Mouse (Mus musculus) neural tube, embryonic 10.5 days (tissue): ENCODE measurements around the gene Raet1e.
"Not testable (repeated sequence)": the region's sequence is repeated elsewhere in the genome, so short reads cannot be mapped to it uniquely, and the experiment has no call there.

Source experiments
- DNase-seq: peaks from one replicate; pipeline ENCODE4 v3.0.0-alpha.2; 2017; ENCODE audit warnings: low spot score; ENCODE audit errors: extremely low spot score

The Raet1e gene

DNA sequence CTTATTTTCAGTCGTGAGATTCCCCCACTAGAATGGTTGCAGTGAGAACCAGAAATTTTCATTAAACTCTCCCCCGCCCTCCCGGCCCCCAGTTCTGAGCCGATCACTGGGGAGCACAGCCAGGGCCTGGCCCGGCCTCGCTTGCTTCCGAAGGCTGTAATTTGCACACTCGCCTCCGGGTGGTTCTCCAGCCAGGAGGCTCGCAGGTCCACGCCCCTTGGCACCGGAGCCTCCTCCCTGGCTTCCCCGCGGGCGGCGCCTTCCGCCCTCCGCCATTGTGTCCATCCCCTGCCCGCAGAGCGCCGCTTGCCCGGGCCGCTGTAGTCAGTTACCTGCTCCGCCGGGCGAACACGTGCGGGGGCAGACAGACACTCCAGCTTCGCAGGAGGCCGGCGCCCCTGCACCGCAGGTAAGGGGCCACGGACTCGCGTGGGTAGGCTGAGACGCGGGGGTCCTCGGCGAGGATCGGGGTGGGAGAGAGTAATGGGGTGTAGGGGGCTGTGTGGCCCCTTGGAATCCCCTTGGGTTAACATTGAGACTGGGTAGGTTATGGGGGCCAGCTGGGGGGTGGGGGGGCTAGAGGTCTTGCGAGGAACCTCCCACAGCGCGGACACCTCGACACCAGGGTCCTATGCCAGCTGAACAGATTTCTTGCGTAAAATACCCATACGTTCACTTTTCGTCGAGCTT lies at the start of gene Raet1e, which contains the start of gene H60b:
Gene Raet1e (plus strand): TSS at position 260 of the 690 bp plus-strand sequence.
Gene H60b (plus strand): TSS at position 277 of the 690 bp plus-strand sequence.
- peak; percentile 64 for DNase-seq

DNA sequence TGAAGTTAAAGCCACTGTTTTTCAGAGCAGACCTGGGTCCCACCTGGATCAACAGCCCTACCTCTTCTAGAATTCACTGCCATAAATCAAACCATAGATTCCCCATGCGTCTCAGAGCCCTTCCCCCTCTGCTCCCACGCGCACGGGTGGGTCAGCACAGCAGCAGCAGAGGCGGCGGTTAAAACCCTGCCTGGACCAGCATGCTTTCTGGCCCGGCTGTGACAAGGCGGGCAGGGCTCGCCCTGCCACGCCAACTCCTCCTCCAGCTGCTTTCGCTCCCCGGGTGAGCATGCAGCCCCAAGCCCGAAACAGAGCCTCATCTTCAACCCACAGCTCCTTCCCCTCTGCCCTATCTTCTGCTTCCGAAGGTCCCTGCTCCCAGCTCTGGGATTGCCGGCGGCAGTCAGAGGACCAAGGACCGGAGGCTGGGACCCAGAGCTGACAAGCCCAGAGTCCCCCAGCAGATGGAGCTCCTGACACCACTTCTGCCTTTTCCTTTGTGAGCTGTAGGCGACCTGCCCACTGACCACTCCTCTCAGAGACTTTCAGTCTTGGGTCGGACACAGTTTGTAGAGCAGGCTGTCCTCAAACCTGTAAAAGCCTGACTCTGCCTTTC lies 17.6 kb upstream of the Raet1e start:
- peak; percentile 85 for DNase-seq

DNA sequence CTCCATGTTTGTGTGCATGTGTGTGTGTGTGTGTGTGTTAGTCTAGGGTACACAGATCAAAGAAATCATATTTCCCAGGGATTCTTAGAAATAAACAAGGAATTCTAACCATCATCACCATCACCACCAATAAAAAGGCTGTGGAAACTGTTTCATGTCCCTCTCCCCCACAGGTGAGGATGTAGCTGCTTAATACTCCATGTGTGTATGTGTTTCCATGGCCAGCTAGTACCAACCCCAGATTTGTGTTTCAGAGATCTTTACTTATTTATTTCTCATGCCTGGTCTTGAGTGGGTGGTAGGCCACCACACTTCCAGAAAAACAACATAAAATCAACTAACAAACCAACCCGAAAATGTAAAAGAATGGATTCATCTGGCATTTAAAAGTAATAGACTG lies 16.2 kb upstream of the Raet1e start:
- DNase-seq: peak; percentile 81

DNA sequence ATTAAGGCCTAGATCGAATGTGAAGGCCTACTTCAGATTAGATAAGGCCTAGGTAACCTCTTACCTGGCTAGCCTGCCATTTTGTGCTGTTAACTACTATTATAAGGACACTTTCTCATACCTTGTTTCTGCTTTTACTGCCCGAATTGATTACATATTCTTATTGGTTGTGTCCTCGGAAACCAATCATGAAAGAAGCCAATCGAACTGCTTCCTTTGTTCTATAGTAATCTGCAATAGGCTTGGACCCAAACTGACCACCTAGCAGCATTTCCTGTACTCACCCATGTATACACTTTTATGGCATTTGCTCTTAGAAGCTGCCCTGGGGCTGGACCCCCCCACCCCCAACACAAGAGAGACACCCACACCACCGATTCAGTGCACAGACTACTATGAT lies 15.4 kb upstream of the Raet1e start:
- no peak for DNase-seq

DNA sequence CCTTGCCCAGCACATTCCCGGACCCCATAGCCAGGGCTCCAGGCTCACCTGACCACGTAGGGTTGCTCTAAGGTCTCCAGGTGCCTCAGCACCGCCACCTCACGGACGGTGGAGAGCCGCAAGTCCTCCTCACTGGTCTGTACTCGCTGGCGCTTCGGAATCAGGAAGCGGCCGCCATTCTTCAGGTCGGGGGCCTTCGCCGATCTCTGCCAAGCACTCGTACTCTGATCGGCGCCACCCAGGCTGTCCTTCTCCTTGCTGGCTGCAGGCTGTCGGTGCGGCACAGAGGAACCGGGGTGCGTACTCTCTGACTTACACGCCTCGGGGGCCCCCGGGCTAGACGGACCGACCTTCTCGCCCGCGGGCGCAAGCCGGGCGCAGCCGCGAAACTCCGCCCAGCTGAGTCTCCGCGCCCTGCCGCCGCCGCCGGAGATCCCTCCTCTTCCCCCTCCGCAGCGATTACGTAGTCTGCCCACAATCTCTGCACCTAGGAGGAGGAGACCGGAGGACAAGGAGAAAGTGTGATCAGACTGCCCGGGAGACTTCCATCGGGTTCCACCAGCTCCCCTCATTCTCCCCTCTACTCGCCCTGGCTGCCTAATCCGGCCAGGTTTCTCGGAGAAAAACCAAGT lies 9.8 kb upstream of the Raet1e start:
- DNase-seq: peak; percentile 85

DNA sequence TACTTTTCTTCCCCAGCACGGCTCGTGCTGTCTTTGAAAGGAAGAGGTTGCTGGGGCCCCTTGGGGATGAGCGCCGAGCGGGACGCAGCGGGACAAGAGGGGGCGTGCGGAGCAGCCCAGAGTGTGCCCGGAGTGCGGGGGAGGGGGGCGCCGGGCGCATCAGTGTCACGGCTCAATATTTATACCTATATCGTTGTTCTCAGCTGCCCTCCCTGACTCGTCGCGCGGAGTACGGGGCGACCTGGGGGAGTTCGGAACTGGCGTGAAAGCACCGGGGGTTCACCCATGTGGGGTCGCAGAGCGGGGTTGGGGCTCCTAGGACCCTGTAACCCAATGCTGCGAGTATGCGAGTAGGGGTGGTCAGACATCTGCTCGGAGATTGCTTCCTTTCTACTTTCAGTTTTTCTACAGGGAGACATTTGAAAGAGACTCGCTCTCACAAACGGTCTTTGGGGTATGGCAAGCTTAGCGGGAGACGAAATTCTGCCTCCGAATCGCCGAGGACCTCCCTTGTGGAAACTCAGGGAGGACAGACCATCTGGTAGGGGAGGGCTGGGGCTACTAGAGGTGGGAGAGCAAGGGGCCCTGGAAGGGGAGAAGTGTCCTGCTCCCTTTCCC lies 9.2 kb upstream of the Raet1e start, which contains the start of gene E030030I06Rik:
Gene E030030I06Rik (minus strand): TSS at position 198 of the 618 bp plus-strand sequence.
- peak; percentile 75 for DNase-seq

DNA sequence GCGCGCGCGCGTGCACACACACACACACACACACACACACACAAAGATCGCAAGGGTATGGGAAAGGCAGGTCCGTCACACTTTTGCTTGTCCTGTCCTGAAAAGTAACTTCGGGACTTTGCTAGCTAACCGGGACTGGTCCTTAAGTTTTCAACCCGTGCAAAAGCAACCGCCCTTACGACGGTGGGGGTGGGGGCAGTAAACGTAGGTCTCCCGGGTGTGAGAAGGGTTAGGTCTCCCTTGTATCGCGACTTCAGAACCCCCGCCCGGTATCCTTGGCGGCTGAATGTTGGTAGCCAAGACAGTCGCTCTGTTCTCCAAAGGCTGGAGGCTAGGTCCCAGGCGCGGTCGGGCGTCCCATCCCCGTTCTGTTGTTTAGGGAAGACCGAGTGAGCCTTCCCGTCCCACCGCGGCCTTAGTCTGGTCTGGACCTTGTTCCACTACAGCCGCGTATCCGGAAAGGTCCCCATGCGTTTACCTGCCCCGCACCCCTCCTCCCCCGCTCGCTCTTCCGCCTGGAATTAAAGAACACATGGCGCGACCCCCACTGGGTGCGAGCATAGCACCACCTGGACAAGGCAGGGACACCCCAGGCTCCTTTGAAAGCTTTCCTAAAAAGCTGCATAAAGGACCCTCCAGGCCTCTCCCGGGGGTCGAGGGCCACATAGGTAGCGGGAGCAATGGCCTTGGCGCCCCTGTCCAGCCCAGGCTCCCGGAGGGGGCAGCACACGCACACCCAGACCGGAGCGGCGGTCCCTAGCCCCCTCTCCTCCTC lies 8.5 kb upstream of the Raet1e start:
- peak; percentile 53 for DNase-seq

DNA sequence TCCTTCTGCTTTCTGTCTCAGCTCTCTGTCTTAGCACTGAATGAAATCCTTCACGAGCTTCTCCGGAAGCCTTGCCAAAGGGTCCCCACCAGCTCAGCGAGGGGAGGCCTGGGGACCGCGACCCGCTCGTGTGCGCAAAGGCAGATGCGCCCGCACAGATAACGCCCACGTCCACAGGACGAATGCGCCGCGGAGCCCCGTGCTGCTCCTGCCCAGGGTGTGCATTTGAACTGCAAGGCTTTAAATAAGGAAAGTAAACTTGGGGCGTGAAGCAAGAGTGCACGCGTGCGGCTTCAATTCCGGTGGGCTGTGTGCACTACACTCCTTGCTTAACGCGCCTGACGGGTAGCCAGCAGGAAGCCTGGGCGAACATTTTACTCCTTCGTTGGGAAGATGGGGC lies 7.8 kb upstream of the Raet1e start:
- DNase-seq: peak; percentile 66

DNA sequence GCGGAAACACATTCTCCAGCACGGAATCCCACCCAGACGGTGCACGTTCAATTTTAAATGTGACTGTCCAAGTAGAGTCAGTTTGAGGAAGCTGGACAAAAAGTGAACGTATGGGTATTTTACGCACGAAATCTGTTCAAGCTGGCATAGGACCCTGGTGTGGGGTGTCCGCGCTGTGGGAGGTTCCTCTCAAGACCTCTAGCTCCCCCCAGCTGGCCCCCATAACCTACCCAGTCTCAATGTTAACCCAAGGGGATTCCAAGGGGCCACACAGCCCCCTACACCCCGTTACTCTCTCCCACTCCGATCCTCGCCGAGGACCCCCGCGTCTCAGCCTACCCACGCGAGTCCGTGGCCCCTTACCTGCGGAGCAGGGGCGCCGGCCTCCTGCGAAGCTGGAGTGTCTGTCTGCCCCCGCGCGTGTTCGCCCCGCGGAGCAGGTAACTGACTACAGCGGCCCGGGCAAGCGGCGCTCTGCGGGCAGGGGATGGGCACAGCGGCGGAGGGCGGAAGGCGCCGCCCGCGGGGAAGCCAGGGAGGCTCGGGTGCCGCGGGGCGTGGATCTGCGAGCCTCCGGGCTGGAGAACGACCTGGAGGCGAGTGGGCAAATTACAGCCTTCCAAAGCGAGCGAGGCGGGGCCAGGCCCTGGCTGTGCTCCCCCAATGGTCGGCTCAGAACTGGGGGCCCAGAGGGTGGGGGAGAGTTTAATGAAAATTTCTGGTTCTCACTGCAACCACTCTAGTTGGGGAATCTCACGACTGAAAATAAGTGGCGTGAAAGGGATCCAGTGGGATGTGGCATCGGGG lies 7.1 kb upstream of the Raet1e start:
- peak; percentile 46 for DNase-seq

DNA sequence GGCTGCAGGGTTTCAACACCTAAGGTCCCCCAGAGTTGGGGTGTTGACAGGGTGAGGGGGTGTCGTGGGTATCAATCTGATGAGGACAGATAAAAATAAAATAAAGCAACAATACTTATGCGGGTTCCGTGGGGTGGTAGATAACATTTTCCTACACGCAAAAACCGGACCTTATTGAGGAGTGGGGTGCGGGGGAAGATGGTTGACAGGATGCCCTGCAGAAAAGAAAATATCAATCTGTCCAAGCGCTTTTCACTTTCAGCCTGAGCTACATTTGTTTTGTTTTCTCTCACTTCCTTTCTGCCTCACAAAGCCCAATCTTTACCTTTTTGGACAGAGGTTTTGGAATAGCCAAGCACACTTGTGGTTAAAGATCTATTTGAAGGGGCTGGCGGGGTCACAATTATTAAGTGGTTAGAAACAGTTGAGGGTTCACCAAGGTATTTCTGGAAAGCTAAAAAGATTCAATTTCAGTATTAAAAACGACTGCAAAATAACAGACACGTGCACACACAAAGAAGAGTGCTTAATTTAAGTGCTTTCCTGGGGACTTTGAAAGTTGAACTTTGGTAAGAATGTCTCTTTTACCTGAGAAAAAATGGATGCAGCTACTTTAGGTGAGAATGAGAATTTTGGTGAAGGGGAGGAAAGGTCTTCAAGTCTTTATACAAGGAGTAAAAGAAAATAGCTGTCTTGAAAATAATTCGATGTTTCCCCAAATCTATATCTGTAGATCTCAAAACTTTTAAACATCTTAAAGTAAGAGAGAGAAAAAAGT lies 6.3 kb upstream of the Raet1e start:
- DNase-seq: not testable (repeated sequence)

DNA sequence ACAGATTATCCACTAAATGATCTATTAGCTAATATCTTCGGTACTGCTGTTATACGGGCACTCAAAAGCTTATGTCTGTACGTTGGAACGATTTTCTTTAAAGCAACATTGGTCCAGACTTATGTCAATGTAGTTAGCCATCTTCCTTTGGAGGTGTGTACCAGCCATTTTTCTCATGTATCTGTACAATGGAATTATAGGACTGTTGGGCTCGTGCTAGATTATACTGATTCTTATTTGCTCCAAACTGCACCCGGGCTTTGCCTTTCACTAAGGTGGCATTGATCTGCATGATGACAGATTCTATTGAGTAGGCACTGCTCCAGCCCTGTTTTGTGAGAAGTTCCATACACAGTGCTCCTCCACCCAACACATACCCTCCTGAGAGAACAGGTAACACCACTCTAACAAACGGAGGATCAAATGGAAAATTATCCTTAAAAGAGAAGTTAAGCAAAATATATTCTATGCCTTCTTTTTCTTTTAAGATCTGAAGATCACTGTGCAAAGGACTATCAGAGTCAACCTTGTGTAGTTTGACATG lies 5.2 kb upstream of the Raet1e start:
- DNase-seq: peak; percentile 15

DNA sequence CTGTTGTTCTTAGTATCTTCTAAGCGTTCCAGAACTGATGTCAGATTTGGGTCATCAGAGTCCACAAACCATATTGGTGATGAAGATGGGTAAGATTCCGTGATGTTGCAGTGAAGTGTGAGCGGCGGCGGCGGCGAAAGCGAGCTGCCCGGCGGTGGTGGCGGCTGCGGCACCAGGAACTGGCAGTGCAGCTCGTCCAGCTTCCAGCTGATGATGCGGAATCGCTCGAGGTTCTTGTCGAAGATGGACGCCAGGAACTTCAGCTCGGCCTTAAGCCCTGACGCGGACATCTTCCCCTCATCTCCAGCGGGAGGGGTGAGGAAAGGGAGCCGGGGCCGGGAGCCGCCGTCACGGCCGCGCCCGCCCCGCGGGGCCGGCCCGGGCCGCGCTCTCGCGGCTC lies 4.2 kb upstream of the Raet1e start:
- DNase-seq: peak; percentile 65

DNA sequence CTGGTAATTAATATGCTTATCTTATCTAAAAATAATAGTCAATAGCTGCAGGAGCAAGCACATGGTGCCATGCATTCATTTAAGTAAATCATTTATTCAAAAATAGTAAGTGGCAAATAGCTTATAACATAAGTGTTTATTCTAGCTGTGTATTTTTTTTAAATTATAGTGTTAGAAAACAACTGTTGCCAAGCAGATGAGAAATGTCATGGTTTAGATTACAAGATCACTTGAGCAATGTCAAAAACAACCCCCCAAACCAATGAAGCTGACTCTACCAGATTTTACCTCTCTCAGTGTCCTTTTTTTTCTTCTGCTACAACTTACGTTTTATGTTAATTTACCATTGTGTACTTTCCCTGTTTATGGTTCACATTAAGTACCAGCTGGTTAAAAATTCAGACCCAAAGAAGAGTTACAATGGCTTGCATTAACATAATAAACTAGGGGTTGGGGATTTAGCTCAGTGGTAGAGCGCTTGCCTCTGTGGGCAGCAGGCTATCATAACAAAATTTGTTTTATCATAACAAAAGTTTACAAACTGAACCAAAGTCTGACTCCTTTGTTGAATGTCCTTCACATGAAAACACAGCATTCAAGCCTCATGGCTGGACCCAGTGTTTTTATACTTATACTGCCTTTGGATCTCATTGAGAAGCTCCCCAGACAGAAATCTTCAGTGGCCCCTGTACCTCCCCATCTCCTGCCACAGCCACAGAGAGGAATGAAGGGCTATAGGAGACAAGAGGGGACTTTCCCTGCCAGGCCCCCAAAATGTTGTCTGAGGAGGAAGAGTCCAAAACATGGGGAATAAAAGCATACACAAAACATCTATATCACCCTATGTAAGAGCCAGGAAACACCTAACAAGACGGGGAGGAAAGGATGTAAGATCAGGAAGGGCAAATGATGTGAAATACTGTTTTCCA lies 3.2 kb upstream of the Raet1e start:
- DNase-seq: peak; percentile 31

DNA sequence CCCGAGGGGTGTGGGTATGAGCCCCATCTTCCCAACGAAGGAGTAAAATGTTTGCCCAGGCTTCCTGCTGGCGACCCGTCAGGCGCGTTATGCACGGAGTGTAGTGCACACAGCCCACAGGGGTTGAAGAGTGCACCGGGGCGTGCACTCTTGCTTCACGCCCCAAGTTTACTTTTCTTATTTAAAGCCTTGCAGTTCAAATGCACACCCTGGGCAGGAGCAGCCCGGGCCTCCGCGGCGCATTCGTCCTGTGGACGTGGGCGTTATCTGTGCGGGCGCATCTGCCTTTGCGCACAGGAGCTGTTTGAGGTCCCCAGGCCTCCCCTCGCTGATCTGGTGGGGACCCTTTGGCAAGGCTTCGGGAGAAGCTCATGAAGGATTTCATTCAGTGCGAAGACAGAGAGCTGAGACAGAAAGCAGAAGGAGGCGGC lies 777 bp downstream of the Raet1e start:
- peak; percentile 55 for DNase-seq

DNA sequence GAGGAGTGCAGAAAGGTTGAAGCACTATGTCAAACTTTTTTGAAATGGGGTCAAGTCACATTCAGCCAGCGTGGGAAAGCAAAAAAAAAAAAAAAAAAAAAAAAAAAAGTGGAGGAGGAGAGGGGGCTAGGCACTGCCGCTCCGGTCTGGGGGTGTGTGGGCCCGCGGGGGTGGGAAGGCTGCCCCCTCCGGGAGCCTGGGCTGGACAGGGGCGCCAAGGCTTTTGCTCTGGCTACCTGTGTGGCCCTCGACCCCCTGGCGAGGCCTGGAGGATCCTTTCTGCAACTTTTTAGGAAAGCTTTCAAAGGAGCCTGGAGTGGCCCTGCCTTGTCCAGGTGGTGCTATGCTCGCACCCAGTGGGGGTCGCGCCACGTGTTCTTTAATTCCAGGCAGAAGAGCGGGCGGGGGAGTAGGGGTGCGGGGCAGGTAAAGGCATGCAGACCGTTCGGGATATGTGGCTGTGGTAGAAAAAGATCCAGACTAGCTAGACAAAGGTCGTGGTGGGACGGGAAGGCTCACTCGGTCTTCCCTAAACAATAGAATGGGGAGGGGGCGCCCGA lies 1.3 kb downstream of the Raet1e start:
- DNase-seq: peak; percentile 24

DNA sequence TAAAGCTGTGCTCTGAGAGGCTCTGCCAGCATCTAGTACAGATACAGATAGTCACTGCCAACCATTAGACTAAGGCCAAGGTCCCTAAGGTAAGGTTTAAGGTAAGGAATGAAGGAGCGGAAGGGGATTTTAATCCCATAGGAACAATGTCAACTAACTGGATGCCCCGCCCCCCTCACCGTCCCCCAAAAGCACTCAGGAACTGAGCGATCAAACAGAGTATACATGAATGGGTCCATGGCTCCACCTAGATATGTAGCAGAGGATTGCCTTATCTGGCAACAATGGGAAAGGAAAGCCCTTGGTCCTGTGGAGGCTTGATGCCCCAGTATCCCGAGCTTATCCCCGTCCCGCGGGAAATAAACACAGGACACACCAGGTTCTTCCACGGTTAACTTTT lies 4.9 kb downstream of the Raet1e start:
- DNase-seq: not testable (repeated sequence)

DNA sequence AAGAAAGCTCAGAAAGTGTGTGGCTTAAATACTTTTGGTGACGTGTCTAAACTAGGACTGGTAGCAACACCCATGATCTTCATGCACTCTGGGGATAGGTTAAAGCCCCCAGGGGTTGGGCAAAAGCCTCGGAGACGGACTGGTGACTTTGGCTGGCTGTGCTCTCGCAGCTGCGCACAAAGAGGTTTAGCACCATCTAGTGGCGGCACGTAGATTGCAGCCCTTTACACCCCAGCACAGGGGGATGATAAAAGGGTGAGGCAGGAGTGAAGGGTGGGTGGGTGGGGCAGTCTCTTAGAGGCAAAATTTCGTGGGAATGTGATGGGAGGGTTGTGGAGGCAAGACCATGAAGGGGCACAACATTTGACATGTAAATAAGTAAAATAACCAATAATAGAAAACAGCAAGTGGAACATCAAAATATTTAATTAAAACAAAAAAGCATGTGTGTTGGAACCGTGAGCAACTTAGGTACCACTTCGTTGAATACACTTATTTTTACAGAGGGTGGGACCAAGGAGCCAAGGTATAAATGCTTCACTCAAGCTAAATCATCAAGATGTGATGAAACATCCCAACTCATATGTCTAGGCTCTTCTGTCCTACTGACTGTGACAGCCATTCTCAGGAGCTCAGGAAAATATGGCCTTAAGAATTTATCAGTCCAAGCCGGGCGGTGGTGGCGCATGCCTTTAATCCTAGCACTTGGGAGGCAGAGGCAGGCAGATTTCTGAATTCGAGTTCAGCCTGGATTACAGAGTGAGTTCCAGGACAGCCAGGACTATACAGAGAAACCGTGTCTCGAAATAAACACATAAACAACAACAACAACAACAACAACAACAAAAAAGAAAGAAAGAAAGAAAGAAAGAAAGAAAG lies 5.6 kb downstream of the Raet1e start:
- peak; percentile 59 for DNase-seq
